Mouse (Mus musculus) CH12.LX (cell line): ENCODE data around the gene S1pr1.

Experiments
- CHD1 ChIP-seq: IDR thresholded peaks from 2 replicates; pipeline ENCODE4 v1.6.1; 2012; ENCODE audit warnings: low read depth, low read length, improper control_type of control experiment, inconsistent platforms
- CTCF ChIP-seq, 2 experiments: IDR thresholded peaks in 1 of 2; conservative IDR thresholded peaks in 1 of 2; 2 replicates each; pipeline ENCODE4 v1.5.1; 2011 to 2012; ENCODE audit warnings: low read depth in 2 of 2, low read length in 2 of 2, improper control_type of control experiment in 1 of 2, inconsistent platforms in 1 of 2, mild to moderate bottlenecking in 1 of 2, moderate library complexity in 1 of 2
- EP300 ChIP-seq: IDR thresholded peaks from 2 replicates; pipeline ENCODE4 v1.6.1; 2011; ENCODE audit warnings: low read length, improper control_type of control experiment
- JUN ChIP-seq: IDR thresholded peaks from 2 replicates; pipeline ENCODE4 v1.6.1; 2011; ENCODE audit warnings: low read depth, mild to moderate bottlenecking, low read length, improper control_type of control experiment, moderate library complexity; ENCODE audit not compliant: insufficient read depth
- MAFK ChIP-seq: IDR thresholded peaks from 2 replicates; pipeline ENCODE4 v1.6.1; 2011; ENCODE audit warnings: low read length, improper control_type of control experiment; ENCODE audit not compliant: insufficient replicate concordance
- MAZ ChIP-seq: IDR thresholded peaks from 2 replicates; pipeline ENCODE4 v1.6.1; 2012; ENCODE audit warnings: low read depth, mild to moderate bottlenecking, inconsistent platforms, low read length, improper control_type of control experiment, moderate library complexity
- MEF2A ChIP-seq: IDR thresholded peaks from 2 replicates; pipeline ENCODE4 v1.6.1; 2014; ENCODE audit warnings: low read depth, mild to moderate bottlenecking, inconsistent platforms, low read length, improper control_type of control experiment, borderline replicate concordance
- MYC ChIP-seq: IDR thresholded peaks from 2 replicates; pipeline ENCODE4 v1.6.1; 2011; ENCODE audit warnings: low read depth, mild to moderate bottlenecking, improper control_type of control experiment, low read length
- NELFE ChIP-seq: IDR thresholded peaks from 2 replicates; pipeline ENCODE4 v1.6.1; 2011; ENCODE audit warnings: low read depth, low read length, improper control_type of control experiment
- POLR2A ChIP-seq: IDR thresholded peaks from 2 replicates; pipeline ENCODE4 v1.6.1; 2011; ENCODE audit warnings: low read depth, mild to moderate bottlenecking, improper control_type of control experiment, low read length
- TBP ChIP-seq: conservative IDR thresholded peaks from 2 replicates; pipeline ENCODE4 v1.6.1; 2011; ENCODE audit warnings: low read depth, low read length, improper control_type of control experiment
- UBTF ChIP-seq: IDR thresholded peaks from 2 replicates; pipeline ENCODE4 v1.6.1; 2012; ENCODE audit warnings: low read depth, mild to moderate bottlenecking, inconsistent platforms, low read length, improper control_type of control experiment, moderate library complexity
- ZC3H11A ChIP-seq: IDR thresholded peaks from 2 replicates; pipeline ENCODE4 v1.6.1; 2012; ENCODE audit warnings: low read depth, mild to moderate bottlenecking, inconsistent platforms, low read length, improper control_type of control experiment

- no peak for TF ChIP-seq MAZ
- no peak for TF ChIP-seq CHD1
- TF ChIP-seq CTCF (conservative IDR thresholded peaks at IDR 0.05 in 1 of 2, IDR thresholded peaks at IDR 0.05 in 1 of 2; ENCODE audit: low read depth in 2 of 2, low read length in 2 of 2) = no peak
- no peak for TF ChIP-seq MEF2A
- no peak for TF ChIP-seq POLR2A
- TF ChIP-seq EP300 = no peak
- no peak for TF ChIP-seq UBTF
- no peak for TF ChIP-seq ZC3H11A
- no peak for TF ChIP-seq NELFE
- no peak for TF ChIP-seq MYC
- no peak for TF ChIP-seq MAFK
- no peak for TF ChIP-seq TBP
- no peak for TF ChIP-seq JUN
Observed at GRCm38 (mm10) chr3:115703720-115704119, 11.2 kb downstream of the S1pr1 start.
